Mouse (Mus musculus): ENCODE results near the gene Opcml.

DNA sequence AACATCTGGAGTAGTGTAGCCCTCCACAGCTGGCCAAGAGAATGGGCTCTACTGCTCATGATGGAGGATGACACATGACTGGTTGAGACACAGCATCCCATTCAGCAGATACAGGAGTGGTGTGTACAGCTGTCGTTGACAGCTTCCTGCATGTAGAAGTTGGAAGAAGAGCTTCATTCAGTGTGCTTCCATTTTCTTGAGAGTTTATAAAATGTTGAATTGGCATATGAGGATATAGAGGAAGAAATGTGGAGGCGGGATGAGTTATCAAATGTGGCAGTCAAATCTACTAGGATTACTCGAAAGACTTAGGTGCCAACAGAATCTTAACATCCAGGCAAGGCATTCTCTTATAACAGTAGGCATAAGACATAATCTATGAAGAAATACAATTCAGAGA is 723.3 kb downstream of the Opcml start:
- TF ChIP-seq CTCF (IDR thresholded peaks at IDR 0.05; ENCODE audit: low read depth) (no peak), EP300 (IDR thresholded peaks at IDR 0.05; ENCODE audit: low read depth) (no peak)
